Mouse (Mus musculus): ENCODE measurements around the gene Speg. TPM values are rescaled to one million over a fixed set of nuclear protein-coding genes. Genes with fewer than 3 reads are reported as not detected.

Speg gene
- polyA plus RNA-seq, 1 experiment = 34.6 TPM

DNA sequence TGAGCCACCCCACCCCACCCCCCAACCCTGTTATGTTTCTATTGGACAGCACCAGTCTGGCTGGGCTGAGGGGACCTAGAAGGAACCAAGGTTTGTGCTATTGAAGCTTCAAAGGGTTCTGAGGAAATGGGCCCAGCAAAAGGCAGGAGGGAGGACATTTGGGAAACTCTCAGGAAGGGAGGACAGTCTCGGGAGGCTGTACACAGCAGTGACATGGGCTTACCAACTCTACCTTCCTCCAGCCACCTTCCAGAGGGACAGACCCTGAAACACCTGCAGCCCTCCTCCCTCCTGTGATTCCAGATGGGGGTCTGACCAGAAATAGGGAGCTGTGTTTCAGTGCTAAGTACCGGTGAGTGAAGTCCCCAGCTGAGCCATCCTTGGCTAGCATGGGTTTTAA is 34.6 kb upstream of the Speg start:
- TF ChIP-seq CTCF (conservative IDR thresholded peaks at IDR 0.05; ENCODE audit: insufficient read depth, insufficient read length, low read depth, low read length) (no peak), POLR2A (IDR thresholded peaks at IDR 0.05; ENCODE audit: low read depth, low read length) (no peak)
- H3K36me3 ChIP-seq (ENCODE audit: control insufficient read depth, insufficient read depth, low read length) = no peaks in the 10 kb centered on the region
- H3K4me1 ChIP-seq (ENCODE audit: control insufficient read depth, insufficient read depth, low read length) = no peaks in the 10 kb centered on the region
- 83% methylated on average over 2 of the region's 2 CpGs for WGBS
- H3K27me3 ChIP-seq (replicated peaks; ENCODE audit: control insufficient read depth, insufficient read depth, low read length) = no peaks in the 10 kb centered on the region
- no peak for DNase-seq
- no peak overlapping the region for H3K27ac ChIP-seq (ENCODE audit: insufficient read depth, low read depth, low read length)
- H3K4me3 ChIP-seq (ENCODE audit: insufficient read depth, low read depth, low read length) = no peak overlapping the region

- H3K27ac ChIP-seq (ENCODE audit: insufficient read depth, low read depth, low read length) = no peak overlapping the region
These were observed 32.2 kb upstream of the Speg start for GRCm38 (mm10) chr1:75342874-75343416.

DNA sequence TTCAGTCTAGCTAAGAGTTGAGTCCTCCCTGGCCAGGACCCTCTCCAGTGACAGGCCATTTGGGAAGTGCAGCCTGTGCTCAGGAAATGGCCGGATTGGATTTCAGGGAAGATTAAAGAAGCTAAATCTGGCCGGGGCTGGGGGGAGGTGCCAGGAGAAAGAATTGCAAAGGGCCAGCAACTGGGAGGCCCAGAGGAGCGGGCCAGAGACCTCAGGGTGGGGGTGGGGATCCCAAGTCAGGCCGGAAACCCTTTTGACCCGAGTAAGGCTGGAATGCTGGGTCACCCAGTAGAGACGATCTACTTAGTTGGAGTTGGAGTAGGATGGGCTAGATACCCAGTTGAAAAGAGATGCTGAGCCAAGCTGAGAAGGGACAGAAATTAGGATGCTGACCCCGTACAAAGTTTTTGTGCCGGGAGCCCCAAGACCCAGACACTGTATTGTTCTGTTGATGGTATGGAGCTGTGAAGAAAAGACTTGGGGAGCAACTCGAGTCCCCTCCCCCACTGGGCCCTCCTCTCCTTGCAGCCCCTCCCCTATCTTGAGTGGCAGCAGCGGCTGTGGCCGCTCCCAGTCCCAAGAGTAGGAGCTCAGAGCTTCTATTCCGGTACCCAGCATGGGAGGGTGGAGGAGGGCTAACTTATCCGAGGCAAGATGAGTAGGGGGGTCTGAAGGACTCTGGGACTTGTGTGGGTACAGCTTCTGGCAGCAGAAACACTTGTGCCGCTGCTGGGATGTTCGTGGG is 30.6 kb upstream of the Speg start:
- no peak overlapping the region; the same call in 1 of the 2 replicates for H3K4me3 ChIP-seq (ENCODE audit: insufficient read depth, low read depth, low read length)
- H3K36me3 ChIP-seq (ENCODE audit: control insufficient read depth, insufficient read depth, low read length) = no peaks in the 10 kb centered on the region
- 30% methylated on average over 15 of the region's 15 CpGs for WGBS
- no peaks in the 10 kb centered on the region for H3K27me3 ChIP-seq (replicated peaks; ENCODE audit: control insufficient read depth, insufficient read depth, low read length)
- peak overlapping the region; percentile 71 for H3K27ac ChIP-seq (ENCODE audit: insufficient read depth, low read depth, low read length)
- TF ChIP-seq CTCF (conservative IDR thresholded peaks at IDR 0.05; ENCODE audit: insufficient read depth, insufficient read length, low read depth, low read length) = no peak
- no peak for TF ChIP-seq POLR2A (IDR thresholded peaks at IDR 0.05; ENCODE audit: low read depth, low read length)
- peak; percentile 53 for DNase-seq
- H3K4me1 ChIP-seq (ENCODE audit: control insufficient read depth, insufficient read depth, low read length) = no peaks in the 10 kb centered on the region

More at GRCm38 (mm10) chr1:75342874-75343416, 32.2 kb upstream of the Speg start:
- Histone ChIP-seq H3K27me3 (replicated peaks; ENCODE audit: control insufficient read depth, insufficient read depth, low read length) (no peaks in the 10 kb centered on the region), H3K4me3 (ENCODE audit: insufficient read depth, low read depth, low read length) (no peak overlapping the region), H3K4me1 (ENCODE audit: control insufficient read depth, insufficient read depth, low read length) (no peaks in the 10 kb centered on the region), H3K36me3 (ENCODE audit: control insufficient read depth, insufficient read depth, low read length) (no peaks in the 10 kb centered on the region)
- peak; percentile 77 for DNase-seq
- 0% methylated on average over 8 of the region's 8 CpGs for WGBS
- TF ChIP-seq POLR2A (IDR thresholded peaks at IDR 0.05; ENCODE audit: low read depth, low read length) (no peak), CTCF (conservative IDR thresholded peaks at IDR 0.05; ENCODE audit: insufficient read depth, insufficient read length, low read depth, low read length) (peak; percentile 90)

DNA sequence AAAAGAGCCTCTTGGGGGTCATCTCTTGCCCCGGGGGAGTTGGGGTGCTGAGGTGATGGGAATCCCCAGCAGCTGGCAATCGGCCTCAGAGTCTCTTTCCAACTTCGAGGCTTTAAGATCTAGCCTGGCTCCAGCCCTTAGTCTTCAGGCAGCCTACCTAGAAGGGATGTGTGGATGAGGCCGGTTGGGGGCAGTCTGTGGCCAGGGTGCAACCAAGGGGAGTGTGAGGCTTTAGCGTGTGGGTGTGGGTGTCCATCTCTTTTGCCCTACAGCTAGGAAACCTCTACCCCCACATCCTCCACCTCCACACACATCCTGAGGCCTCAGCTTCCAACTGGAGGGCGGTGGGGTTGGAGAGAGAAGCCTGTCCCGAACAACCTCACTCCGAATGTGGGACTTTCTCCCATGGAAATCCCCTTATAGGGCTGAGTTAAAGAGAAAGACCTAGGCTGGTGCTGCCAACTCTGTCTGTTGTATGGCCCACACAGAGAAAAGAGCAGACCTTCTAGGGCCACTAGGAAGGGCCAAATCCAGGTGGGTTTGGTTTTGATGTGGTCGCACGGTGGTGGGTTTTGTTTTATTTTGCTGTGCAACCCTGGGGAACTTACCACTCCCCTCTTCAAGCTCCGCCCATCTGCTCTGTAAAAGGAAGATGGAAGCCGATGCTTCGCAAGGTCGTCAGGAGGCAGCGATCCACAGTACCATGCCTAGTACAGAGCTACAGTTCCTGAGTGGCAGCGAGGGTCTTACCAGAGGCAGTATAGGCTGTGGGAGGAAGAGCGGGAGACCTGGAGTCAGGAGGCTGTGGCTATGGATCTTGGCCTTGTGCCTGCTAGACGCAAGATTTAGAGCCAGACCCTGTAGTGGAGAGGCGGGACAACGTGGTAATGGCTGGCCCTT is 29.8 kb upstream of the Speg start:
- 39% methylated on average over 20 of the region's 20 CpGs for WGBS
- Histone ChIP-seq H3K4me1 (ENCODE audit: control insufficient read depth, insufficient read depth, low read length) (no peaks in the 10 kb centered on the region), H3K27me3 (replicated peaks; ENCODE audit: control insufficient read depth, insufficient read depth, low read length) (no peaks in the 10 kb centered on the region), H3K4me3 (ENCODE audit: insufficient read depth, low read depth, low read length) (no peak overlapping the region; the same call in 1 of the 2 replicates), H3K27ac (ENCODE audit: insufficient read depth, low read depth, low read length) (peak overlapping the region; percentile 71), H3K36me3 (ENCODE audit: control insufficient read depth, insufficient read depth, low read length) (no peaks in the 10 kb centered on the region)
- DNase-seq = no peak
- no peak for TF ChIP-seq CTCF (conservative IDR thresholded peaks at IDR 0.05; ENCODE audit: insufficient read depth, insufficient read length, low read depth, low read length)
- no peak for TF ChIP-seq POLR2A (IDR thresholded peaks at IDR 0.05; ENCODE audit: low read depth, low read length)

GRCm38 (mm10) chr1:75347279-75347678 is 27.8 kb upstream of the Speg start:
- no peak overlapping the region for H3K4me3 ChIP-seq (ENCODE audit: insufficient read depth, low read depth, low read length)
- H3K36me3 ChIP-seq (ENCODE audit: control insufficient read depth, insufficient read depth, low read length) = no peaks in the 10 kb centered on the region
- TF ChIP-seq POLR2A (IDR thresholded peaks at IDR 0.05; ENCODE audit: low read depth, low read length) (no peak), CTCF (conservative IDR thresholded peaks at IDR 0.05; ENCODE audit: insufficient read depth, insufficient read length, low read depth, low read length) (no peak)
- no peaks in the 10 kb centered on the region for H3K27me3 ChIP-seq (replicated peaks; ENCODE audit: control insufficient read depth, insufficient read depth, low read length)
- no peak for DNase-seq
- 77% methylated on average over 5 of the region's 5 CpGs for WGBS
- H3K27ac ChIP-seq (ENCODE audit: insufficient read depth, low read depth, low read length) = no peak overlapping the region
- H3K4me1 ChIP-seq (ENCODE audit: control insufficient read depth, insufficient read depth, low read length) = no peaks in the 10 kb centered on the region

DNA sequence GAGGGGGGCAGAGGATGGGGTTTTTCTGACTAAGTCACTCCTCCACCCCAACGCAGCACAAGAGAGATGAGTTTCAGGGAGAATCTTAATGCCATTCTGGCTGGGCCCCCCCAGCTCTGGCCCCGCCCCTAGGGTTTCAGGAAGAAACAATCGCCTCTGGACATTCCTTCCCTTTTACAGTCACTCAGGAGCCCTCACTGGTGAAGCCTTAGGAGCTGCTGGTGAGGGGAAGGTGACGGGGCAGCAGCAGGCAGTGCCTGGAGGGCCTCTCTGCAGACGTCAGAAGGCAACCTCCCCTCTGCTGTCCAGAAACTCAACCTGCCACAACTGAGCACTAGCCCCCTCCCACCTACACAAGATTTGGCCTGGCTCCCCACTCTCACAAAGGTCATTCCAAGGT is 25.8 kb upstream of the Speg start:
- H3K27me3 ChIP-seq (replicated peaks; ENCODE audit: control insufficient read depth, insufficient read depth, low read length) = no peaks in the 10 kb centered on the region
- H3K4me3 ChIP-seq (ENCODE audit: insufficient read depth, low read depth, low read length) = no peak overlapping the region
- H3K4me1 ChIP-seq (ENCODE audit: control insufficient read depth, insufficient read depth, low read length) = no peaks in the 10 kb centered on the region
- WGBS = 63% methylated on average over 5 of the region's 5 CpGs
- no peak for DNase-seq
- no peak for TF ChIP-seq POLR2A (IDR thresholded peaks at IDR 0.05; ENCODE audit: low read depth, low read length)
- no peak for TF ChIP-seq CTCF (conservative IDR thresholded peaks at IDR 0.05; ENCODE audit: insufficient read depth, insufficient read length, low read depth, low read length)
- H3K36me3 ChIP-seq (ENCODE audit: control insufficient read depth, insufficient read depth, low read length) = no peaks in the 10 kb centered on the region
- no peak overlapping the region for H3K27ac ChIP-seq (ENCODE audit: insufficient read depth, low read depth, low read length)
